Mouse (Mus musculus) limb, embryonic 11.5 days (tissue): ENCODE results near the gene Maml3. TPM values are rescaled to one million over a fixed set of nuclear protein-coding genes. Genes with fewer than 3 reads are reported as not detected.

Experiments
- ATAC-seq: fragments of 200-750 bp; cut with Nextera tagmentation; 2 replicates; pipeline ENCODE4 v1.8.0; 2017; ENCODE audit warnings: low read depth; ENCODE audit not compliant: insufficient number of reproducible peaks, low FRiP score, low TSS enrichment
- DNase-seq: peaks from one replicate; pipeline ENCODE4 v3.0.0-alpha.2; 2015; ENCODE audit warnings: low spot score
- H3K27ac ChIP-seq: fragments of 300-500 bp; sonication (generic); replicated peaks from 2 replicates; pipeline ENCODE4 v1.5.1; 2014; ENCODE audit warnings: low read depth, mild to moderate bottlenecking, low read length
- H3K27me3 ChIP-seq: fragments of 300-500 bp; sonication (generic); 2 replicates; pipeline ENCODE4 v1.6.1; 2014; ENCODE audit warnings: mild to moderate bottlenecking, low read length, mixed read lengths; ENCODE audit not compliant: control insufficient read depth, insufficient read depth
- H3K36me3 ChIP-seq: fragments of 300-500 bp; sonication (generic); 2 replicates; pipeline ENCODE4 v1.6.1; 2014; ENCODE audit warnings: mild to moderate bottlenecking, low read length, moderate library complexity, mixed read lengths; ENCODE audit not compliant: control insufficient read depth, insufficient read depth
- H3K4me1 ChIP-seq: fragments of 300-500 bp; sonication (generic); 2 replicates; pipeline ENCODE4 v1.6.1; 2014; ENCODE audit warnings: low read length, mixed read lengths; ENCODE audit not compliant: control insufficient read depth, insufficient read depth
- H3K4me2 ChIP-seq: fragments of 300-500 bp; sonication (generic); 2 replicates; pipeline ENCODE4 v1.6.1; 2014; ENCODE audit warnings: low read depth, mild to moderate bottlenecking, moderate library complexity; ENCODE audit not compliant: severe bottlenecking
- H3K4me3 ChIP-seq: fragments of 300-500 bp; sonication (generic); 2 replicates; pipeline ENCODE4 v1.5.1; 2014; ENCODE audit warnings: low read depth, low read length
- H3K9ac ChIP-seq: fragments of 300-500 bp; sonication (generic); 2 replicates; pipeline ENCODE4 v1.6.1; 2014; ENCODE audit warnings: mild to moderate bottlenecking, low read length
- H3K9me3 ChIP-seq: fragments of 300-500 bp; sonication (generic); 2 replicates; pipeline ENCODE4 v1.6.1; 2016; ENCODE audit warnings: low read length; ENCODE audit not compliant: control insufficient read depth
- WGBS: fragments of 180-500 bp; shearing (Covaris S2); extraction: QIAGEN DNeasy Blood & Tissue Kit; methylation state at CpG from one replicate; pipeline ENCODE4 v1.1.7; 2014; 5-methylcytosine and 5-hydroxymethylcytosine counted together
- polyA plus RNA-seq: library from polyadenylated mRNA; unstranded; fragments of >200 nt; fragmentation: Nextera tagmentation; extraction: Ambion mirVana; gene quantifications from 2 replicates; pipeline ENCODE4 v1.2.1, GENCODE M21; 2014

The Maml3 gene
- polyA plus RNA-seq, 1 experiment from 2014 or later: 4.3 TPM

- Histone ChIP-seq H3K4me1 (peaks cover 13% of the 10 kb centered on the region), H3K9ac (no peak overlapping the region), H3K4me2 (no peak overlapping the region), H3K9me3 (no peaks in the 10 kb centered on the region), H3K27ac (no peak overlapping the region), H3K4me3 (no peak overlapping the region), H3K36me3 (no peaks in the 10 kb centered on the region), H3K27me3 (no peaks in the 10 kb centered on the region)
- ATAC-seq (no peak), DNase-seq (no peak)
- WGBS: 69% methylated on average over 6 of the region's 6 CpGs
Measured at GRCm38 (mm10) chr3:52073959-52074358, 30.9 kb downstream of the Maml3 start.

DNA sequence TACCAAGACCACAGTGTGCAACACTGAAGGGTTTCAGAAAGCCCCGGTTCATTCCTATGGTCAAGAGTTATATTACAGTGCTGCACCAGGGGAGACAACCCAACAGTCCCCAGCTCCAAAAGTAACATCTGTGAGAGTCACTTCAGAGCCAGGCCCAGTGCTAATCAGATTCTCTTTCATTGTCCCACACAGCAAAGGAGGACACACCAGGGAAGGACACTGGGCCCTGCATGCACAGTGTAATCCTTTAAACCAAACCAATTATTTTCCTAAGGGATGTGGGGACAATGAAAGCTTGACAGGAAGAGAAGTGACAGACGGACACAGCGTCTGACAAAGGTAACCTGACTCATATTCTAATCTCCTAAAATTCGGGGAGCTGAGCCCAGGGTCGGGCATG lies 32.9 kb downstream of the Maml3 start:
- DNase-seq (no peak), ATAC-seq (no peak)
- H3K4me3 ChIP-seq: no peak overlapping the region
- H3K36me3 ChIP-seq: no peaks in the 10 kb centered on the region
- WGBS: 72% methylated on average over 5 of the region's 5 CpGs
- H3K4me1 ChIP-seq: peaks cover 15% of the 10 kb centered on the region
- H3K4me2 ChIP-seq: no peak overlapping the region
- H3K9me3 ChIP-seq: no peaks in the 10 kb centered on the region
- no peak overlapping the region for H3K27ac ChIP-seq
- no peak overlapping the region for H3K9ac ChIP-seq
- no peaks in the 10 kb centered on the region for H3K27me3 ChIP-seq

GRCm38 (mm10) chr3:52070163-52070478 lies 34.8 kb downstream of the Maml3 start:
- H3K27me3 ChIP-seq: no peaks in the 10 kb centered on the region
- peak overlapping the region; percentile 48; the same call in 1 of the 2 replicates for H3K9ac ChIP-seq
- no peaks in the 10 kb centered on the region for H3K9me3 ChIP-seq
- H3K4me3 ChIP-seq: 0 out of 2 replicates have a peak overlapping the region, but pooled peaks have one; percentile 16
- peaks cover 19% of the 10 kb centered on the region for H3K4me1 ChIP-seq
- peak overlapping the region; percentile 43 for H3K4me2 ChIP-seq
- DNase-seq (no peak), ATAC-seq (no peak)
- H3K27ac ChIP-seq: 0 out of 2 replicates have a peak overlapping the region, but pooled peaks have one; percentile 22
- WGBS: 2% methylated on average over 4 of the region's 4 CpGs
- H3K36me3 ChIP-seq: no peaks in the 10 kb centered on the region

DNA sequence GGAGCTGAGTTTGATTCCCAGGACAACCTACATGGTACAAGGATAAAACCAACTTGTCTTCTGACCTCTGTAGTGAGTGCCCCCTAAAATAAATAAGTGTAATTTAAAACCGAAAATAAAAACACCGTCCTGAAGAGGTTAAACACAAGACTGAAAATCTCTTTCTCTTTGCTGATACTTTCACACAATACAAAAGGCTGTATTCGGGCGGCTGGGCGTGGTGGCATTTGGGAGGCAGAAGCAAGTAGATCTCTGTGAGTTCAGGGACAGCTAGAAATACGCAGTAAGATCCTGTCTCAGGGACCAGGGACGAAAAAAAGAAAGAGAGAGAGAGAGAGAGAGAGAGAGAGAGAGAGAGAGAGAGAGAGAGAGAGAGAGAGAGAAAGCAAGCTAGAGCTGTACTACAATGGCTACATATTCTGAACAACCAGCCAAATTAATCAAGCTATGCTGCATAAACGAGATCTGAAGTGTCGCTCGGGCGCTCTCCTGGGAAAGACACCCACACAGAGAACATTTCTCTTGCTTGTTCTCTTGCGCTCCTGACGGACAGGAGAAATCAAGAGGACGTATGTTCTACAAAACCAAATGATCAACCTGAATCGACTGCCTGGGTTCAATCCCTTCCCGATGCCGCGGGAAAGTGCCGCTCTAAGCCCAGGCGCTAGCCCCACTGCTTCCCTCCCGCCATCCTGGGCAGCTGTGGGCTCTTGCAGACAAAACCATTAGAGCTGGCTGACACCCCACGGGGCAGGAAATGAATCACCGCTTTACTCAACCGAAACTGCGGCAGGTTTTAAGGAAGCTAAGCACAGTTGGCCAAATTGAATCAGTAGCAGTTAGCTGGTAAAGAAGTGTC lies 35.3 kb downstream of the Maml3 start:
- 13% methylated on average over 25 of the region's 25 CpGs for WGBS
- peaks cover 16% of the 10 kb centered on the region for H3K4me1 ChIP-seq
- H3K4me3 ChIP-seq: peak overlapping the region; percentile 16; the same call in 1 of the 2 replicates
- H3K9ac ChIP-seq: peak overlapping the region; percentile 48; the same call in 1 of the 2 replicates
- H3K36me3 ChIP-seq: no peaks in the 10 kb centered on the region
- peak; percentile 80 for DNase-seq
- H3K27me3 ChIP-seq: no peaks in the 10 kb centered on the region
- peak overlapping the region; percentile 43 for H3K4me2 ChIP-seq
- 0 out of 2 replicates have a peak overlapping the region, but pooled peaks have one; percentile 22 for H3K27ac ChIP-seq
- no peak for ATAC-seq
- H3K9me3 ChIP-seq: no peaks in the 10 kb centered on the region

GRCm38 (mm10) chr3:52068885-52069284 lies 36.0 kb downstream of the Maml3 start:
- DNase-seq (no peak), ATAC-seq (no peak)
- Histone ChIP-seq H3K4me3 (no peak overlapping the region), H3K36me3 (no peaks in the 10 kb centered on the region), H3K9ac (no peak overlapping the region), H3K27ac (no peak overlapping the region), H3K27me3 (no peaks in the 10 kb centered on the region), H3K9me3 (no peaks in the 10 kb centered on the region), H3K4me2 (no peak overlapping the region), H3K4me1 (peaks cover 16% of the 10 kb centered on the region)
- 73% methylated on average over 3 of the region's 3 CpGs for WGBS

- peaks cover 21% of the 10 kb centered on the region for H3K4me1 ChIP-seq
- no peak overlapping the region for H3K27ac ChIP-seq
- no peaks in the 10 kb centered on the region for H3K27me3 ChIP-seq
- no peak overlapping the region for H3K9ac ChIP-seq
- DNase-seq (no peak), ATAC-seq (no peak)
- no peaks in the 10 kb centered on the region for H3K36me3 ChIP-seq
- H3K9me3 ChIP-seq: no peaks in the 10 kb centered on the region
- no peak overlapping the region for H3K4me3 ChIP-seq
- no peak overlapping the region for H3K4me2 ChIP-seq
- 76% methylated on average over 6 of the region's 6 CpGs for WGBS
Measured at GRCm38 (mm10) chr3:52067181-52067580, 37.7 kb downstream of the Maml3 start.

GRCm38 (mm10) chr3:52066142-52066541 lies 38.7 kb downstream of the Maml3 start:
- Histone ChIP-seq H3K36me3 (no peaks in the 10 kb centered on the region), H3K4me3 (no peak overlapping the region), H3K9ac (no peak overlapping the region), H3K27me3 (no peaks in the 10 kb centered on the region), H3K4me1 (peaks cover 25% of the 10 kb centered on the region), H3K9me3 (no peaks in the 10 kb centered on the region), H3K4me2 (no peak overlapping the region), H3K27ac (no peak overlapping the region)
- no peak for DNase-seq
- 52% methylated on average over 3 of the region's 3 CpGs for WGBS
- ATAC-seq: no peak

DNA sequence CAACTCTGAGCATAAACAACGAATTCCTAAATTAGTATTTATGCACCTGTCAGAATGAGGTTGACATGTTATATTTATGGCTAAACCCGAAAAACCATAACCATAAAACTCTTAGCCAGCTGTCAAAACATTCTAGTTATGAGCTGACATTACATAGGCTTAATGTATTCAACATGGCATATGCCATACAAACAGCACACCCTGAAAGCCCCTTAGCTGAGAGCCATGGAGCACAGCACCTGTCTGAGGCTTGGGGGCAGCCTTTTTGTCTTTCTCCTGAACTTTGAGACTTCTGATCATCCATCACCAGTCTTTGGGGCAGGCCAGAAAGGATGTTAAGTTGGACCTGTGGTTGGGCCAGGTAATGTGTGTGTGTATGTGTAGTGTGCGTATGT lies 41.6 kb downstream of the Maml3 start:
- DNase-seq: no peak
- ATAC-seq: no peak
- WGBS: 76% methylated on average over 3 of the region's 3 CpGs
- no peaks in the 10 kb centered on the region for H3K27me3 ChIP-seq
- H3K9ac ChIP-seq: no peak overlapping the region
- no peaks in the 10 kb centered on the region; the same call in 1 of the 2 replicates for H3K36me3 ChIP-seq
- H3K4me1 ChIP-seq: peaks cover 17% of the 10 kb centered on the region
- H3K9me3 ChIP-seq: no peaks in the 10 kb centered on the region
- no peak overlapping the region for H3K4me2 ChIP-seq
- H3K27ac ChIP-seq: no peak overlapping the region
- no peak overlapping the region for H3K4me3 ChIP-seq
